Mouse (Mus musculus): ENCODE results near the gene Eci2. TPM values are rescaled to one million over a fixed set of nuclear protein-coding genes. Genes with fewer than 3 reads are reported as not detected.

Eci2 gene
- total and polyA plus RNA-seq, 3 experiments, result 74.8 to 81.1 TPM; not detected in 1

GRCm38 (mm10) chr13:34993983-34994811 is 32.7 kb downstream of the Eci2 start (continued):
- TF ChIP-seq MAX (IDR thresholded peaks at IDR 0.05; ENCODE audit: low read length) (peak; percentile 47; the same call in 1 of the 2 replicates), KAT2A (conservative IDR thresholded peaks at IDR 0.05; ENCODE audit: low read depth, low read length) (no peak), HCFC1 (IDR thresholded peaks at IDR 0.05; ENCODE audit: low read depth, low read length) (peak; percentile 47), GABPA (IDR thresholded peaks at IDR 0.05; ENCODE audit: low read depth, low read length) (no peak)

GRCm38 (mm10) chr13:34993595-34993982 is 33.3 kb downstream of the Eci2 start:
- peak overlapping the region; percentile 68 to 92 for H3K4me3 ChIP-seq (ENCODE audit: control insufficient read depth in 1 of 2, insufficient read depth in 1 of 2, low read depth in 2 of 2, low read length in 2 of 2)
- H3K27me3 ChIP-seq (ENCODE audit: control insufficient read depth in 1 of 2, insufficient read depth in 2 of 2, low read length in 2 of 2), result no peaks in the 10 kb centered on the region
- peak overlapping the region; percentile 71 for H3K27ac ChIP-seq (ENCODE audit: control insufficient read depth, low read depth, low read length)
- peak overlapping the region; percentile 91 for H3K9ac ChIP-seq (ENCODE audit: control insufficient read depth, low read depth, low read length, poor library complexity, severe bottlenecking)
- no peak for TF ChIP-seq SMC3 (IDR thresholded peaks at IDR 0.05; ENCODE audit: low read depth, low read length)
- TF ChIP-seq GABPA (IDR thresholded peaks at IDR 0.05; ENCODE audit: low read depth, low read length), result no peak
- peak; percentile 59; the same call in 1 of the 2 replicates for TF ChIP-seq SIN3A (IDR thresholded peaks at IDR 0.05; ENCODE audit: low read length)
- no peak for TF ChIP-seq MEF2A (IDR thresholded peaks at IDR 0.05; ENCODE audit: extremely low read depth, insufficient replicate concordance, low read depth, low read length, poor library complexity, severe bottlenecking)
- TF ChIP-seq POLR2AphosphoS2 (IDR thresholded peaks at IDR 0.05; ENCODE audit: low read length), result no peak
- TF ChIP-seq CTCF (IDR thresholded peaks at IDR 0.05 in 2 of 3, conservative IDR thresholded peaks at IDR 0.05 in 1 of 3; ENCODE audit: control insufficient read depth in 1 of 3, insufficient read depth in 1 of 3, low read depth in 2 of 3, low read length in 3 of 3, poor library complexity in 1 of 3, severe bottlenecking in 1 of 3), result no peak
- H3K9me3 ChIP-seq (replicated peaks; ENCODE audit: insufficient read depth, low read length), result no peaks in the 10 kb centered on the region
- peaks cover 0 to 35% of the 10 kb centered on the region in 2 experiments; a peak in 2 of 4 replicates for H3K36me3 ChIP-seq (ENCODE audit: control insufficient read depth in 1 of 2, insufficient read depth in 2 of 2, low read length in 2 of 2)
- DNase-seq (ENCODE audit: low read depth, low spot score), result no peak
- peaks cover 17 to 20% of the 10 kb centered on the region in 2 experiments for H3K4me1 ChIP-seq (ENCODE audit: control insufficient read depth in 1 of 2, insufficient read depth in 2 of 2, low read length in 2 of 2)
- H3K79me2 ChIP-seq (ENCODE audit: control insufficient read depth, insufficient read depth, low read length, poor library complexity), result peaks cover 4% of the 10 kb centered on the region

GRCm38 (mm10) chr13:34993085-34993484 is 33.8 kb downstream of the Eci2 start:
- Histone ChIP-seq H3K27ac (ENCODE audit: control insufficient read depth, low read depth, low read length) (peak overlapping the region; percentile 71), H3K27me3 (ENCODE audit: control insufficient read depth in 1 of 2, insufficient read depth in 2 of 2, low read length in 2 of 2) (no peaks in the 10 kb centered on the region), H3K4me1 (ENCODE audit: control insufficient read depth in 1 of 2, insufficient read depth in 2 of 2, low read length in 2 of 2) (peaks cover 17 to 20% of the 10 kb centered on the region in 2 experiments), H3K9me3 (replicated peaks; ENCODE audit: insufficient read depth, low read length) (no peaks in the 10 kb centered on the region), H3K36me3 (ENCODE audit: control insufficient read depth in 1 of 2, insufficient read depth in 2 of 2, low read length in 2 of 2) (peaks cover 0 to 35% of the 10 kb centered on the region in 2 experiments; a peak in 2 of 4 replicates), H3K79me2 (ENCODE audit: control insufficient read depth, insufficient read depth, low read length, poor library complexity) (peaks cover 4% of the 10 kb centered on the region), H3K9ac (ENCODE audit: control insufficient read depth, low read depth, low read length, poor library complexity, severe bottlenecking) (peak overlapping the region; percentile 91), H3K4me3 (ENCODE audit: control insufficient read depth in 1 of 2, insufficient read depth in 1 of 2, low read depth in 2 of 2, low read length in 2 of 2) (peak overlapping the region; percentile 68 to 92)
- peak; percentile 47 for DNase-seq (ENCODE audit: low read depth, low spot score)
- TF ChIP-seq EP300 (IDR thresholded peaks at IDR 0.05; ENCODE audit: low read depth in 1 of 2, low read length in 2 of 2), result no peak
- TF ChIP-seq ETS1 (IDR thresholded peaks at IDR 0.05; ENCODE audit: low read depth, low read length), result 0 out of 2 replicates have a peak, but pooled peaks have one; percentile 6
- TF ChIP-seq SIN3A (IDR thresholded peaks at IDR 0.05; ENCODE audit: low read length), result no peak
